Mouse (Mus musculus) adipose tissue, adult 10 weeks (tissue): ENCODE results near the gene Slc15a4. TPM values are rescaled to one million over a fixed set of nuclear protein-coding genes. Genes with fewer than 3 reads are reported as not detected.

Experiments used
- polyA plus RNA-seq: library from polyadenylated mRNA; stranded (reverse); fragments of 350-450 nt; fragmentation: Illumina TruSeq; extraction: RNeasy Lipid Tissue Mini Kit (QIAGEN cat#74804); gene quantifications from one replicate; pipeline ENCODE4 v1.2.3, GENCODE M21; 2014; ENCODE audit warnings: low read depth, low replicate concordance

Slc15a4 gene
- polyA plus RNA-seq = 18.5 TPM

GRCm38 (mm10) chr5:127632167-127633145 is at the start of gene Slc15a4, which contains the start of gene Glt1d1:
TSS of gene Slc15a4 (minus strand) at chr5:127632897.
TSS of gene Glt1d1 (plus strand) at chr5:127632262.

Other genes starting within 250 kb of the Slc15a4 start
- gene Glt1d1, start 635 bp downstream of the Slc15a4 start, polyA plus RNA-seq = 1.7 TPM